Mouse (Mus musculus) lung, postnatal 0 days (tissue): ENCODE measurements at regions not wholly inside any gene's neighbourhood (a gene's known extent, or its start where the extent isn't known, plus 50 kb on each side); places are given as distances from the start of the nearest gene placed in this dataset.

ENCODE experiments used
- CTCF ChIP-seq: IDR thresholded peaks from 2 replicates; pipeline ENCODE4 v1.5.1; 2016; ENCODE audit warnings: antibody characterized with exemption, mild to moderate bottlenecking
- EP300 ChIP-seq: IDR thresholded peaks from 2 replicates; pipeline ENCODE4 v1.6.1; 2016; ENCODE audit warnings: antibody characterized with exemption, mild to moderate bottlenecking, control low read depth

DNA sequence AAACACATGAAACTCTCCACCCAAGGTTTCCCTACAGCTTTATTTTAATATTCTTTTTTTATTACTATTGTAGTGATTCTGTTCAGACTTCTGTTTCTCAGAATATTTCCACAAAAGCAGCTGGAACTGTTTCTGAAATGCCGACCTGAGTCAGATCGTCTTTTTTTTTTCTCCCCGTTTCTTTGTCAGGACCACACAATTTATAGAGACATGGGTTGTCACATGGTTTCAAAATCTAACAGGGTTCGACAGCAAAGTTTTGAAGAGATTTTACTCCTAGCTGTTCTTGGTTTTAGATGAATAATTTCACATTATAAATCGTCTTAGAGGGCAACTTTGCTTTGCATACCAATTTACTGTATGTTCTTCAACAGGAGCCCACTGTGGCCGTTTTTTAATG lies 84.0 kb upstream of the Ralgps2 start:
- no peak for TF ChIP-seq EP300
- no peak for TF ChIP-seq CTCF
